Mouse (Mus musculus) megakaryocyte progenitor cell, adult 5-6 weeks (primary cell): ENCODE data around the gene Sec14l1. TPM values are rescaled to one million over a fixed set of nuclear protein-coding genes. Genes with fewer than 3 reads are reported as not detected.

ENCODE experiments used
- total RNA-seq, 2 experiments: library from RNA; stranded (forward) in 1 of 2; stranded (reverse) in 1 of 2; fragments of 157-497, 149-512 nt in 1 of 2; fragments of 200-1000 nt in 1 of 2; gene quantifications; 2 replicates each; pipeline versions ENCODE4 v1.2.3 to v1.2.4; 2015 to 2017

The Sec14l1 gene
- total RNA-seq, 2 experiments from 2014 or later = 9.8 to 12.9 TPM

Other genes starting within 250 kb of the Sec14l1 start
- gene Mgat5b, start 196.3 kb upstream of the Sec14l1 start, total RNA-seq (2015) = not detected in 2 replicates
- gene Mgat5b, start 196.3 kb upstream of the Sec14l1 start, total RNA-seq (2017) = not detected in 2 replicates
- gene Sept9, start 84.5 kb downstream of the Sec14l1 start, total RNA-seq (2015) = 73.7 and 81.7 TPM in 2 replicates
- gene Sept9, start 84.5 kb downstream of the Sec14l1 start, total RNA-seq (2017) = 140 and 159 TPM in 2 replicates